Mouse (Mus musculus) heart, postnatal 14 days (tissue): ENCODE data around the gene Tas2r123. TPM values are rescaled to one million over a fixed set of nuclear protein-coding genes. Genes with fewer than 3 reads are reported as not detected.

Experiments
- DNase-seq, 2 experiments: peaks; one replicate each; pipeline ENCODE4 v3.0.0; 2021 to 2022
- intact Hi-C: fragments of 180-260 bp; cut with DNase I; formaldehyde crosslinking; loops from one replicate; pipeline ENCODE4 v1.15.1; 2025
- long read RNA-seq, 2 experiments: library from polyadenylated mRNA; stranded (forward); transcript quantifications; one replicate each; pipeline ENCODE4 v2.0.0; 2021
- total RNA-seq, 2 experiments: library from RNA; stranded (reverse); gene quantifications; 2 replicates each; pipeline ENCODE4 v1.2.3; 2021

Gene Tas2r123
- total RNA-seq = not detected
- long read RNA-seq, experiment 1 = 0 reads
- long read RNA-seq, experiment 2 = 0 reads

GRCm38 (mm10) chr6:132846842-132847241 lies at the start of gene Tas2r123:
Gene Tas2r123 (plus strand): TSS chr6:132847142.
- DNase-seq = no peak
- intact Hi-C loops = no loop called here

- DNase-seq = no peak
- intact Hi-C loops = no loop called here
Observed at GRCm38 (mm10) chr6:132802518-132802917, 44.4 kb upstream of the Tas2r123 start, which contains the start of gene Tas2r117. Gene Tas2r117 (plus strand): TSS chr6:132802818.

- intact Hi-C loops = no loop called here
- no peak for DNase-seq
Observed at GRCm38 (mm10) chr6:132855138-132855537, 8.2 kb downstream of the Tas2r123 start, which contains the start of gene Tas2r116. Gene Tas2r116 (plus strand): TSS chr6:132855438.

- no peak for DNase-seq
- intact Hi-C loops = no loop called here
Observed at GRCm38 (mm10) chr6:132867708-132868107, 20.8 kb downstream of the Tas2r123 start, which contains the start of gene Tas2r110. Gene Tas2r110 (plus strand): TSS chr6:132868008.

GRCm38 (mm10) chr6:132892711-132893110 lies 45.8 kb downstream of the Tas2r123 start, which contains the start of gene Tas2r113:
Gene Tas2r113 (plus strand): TSS chr6:132893011.
- intact Hi-C loops = no loop called here

More at GRCm38 (mm10) chr6:132892711-132893110, 45.8 kb downstream of the Tas2r123 start, which contains the start of gene Tas2r113:
- DNase-seq = no peak

Other genes with a start within 250 kb of the Tas2r123 start
- not detected for gene A630073D07Rik, start 195.6 kb upstream of the Tas2r123 start, total RNA-seq
- not detected for gene Tas2r120, start 190.2 kb upstream of the Tas2r123 start, total RNA-seq
- not detected for gene Tas2r121, start 146.1 kb upstream of the Tas2r123 start, total RNA-seq
- gene Tas2r122, start 135.2 kb upstream of the Tas2r123 start, total RNA-seq = not detected
- gene Tas2r115, start 109.1 kb upstream of the Tas2r123 start, total RNA-seq = not detected
- not detected for gene Tas2r124, start 92.4 kb upstream of the Tas2r123 start, total RNA-seq
- gene Tas2r102, start 85.0 kb upstream of the Tas2r123 start, total RNA-seq = not detected
- not detected for gene Tas2r136, start 69.0 kb upstream of the Tas2r123 start, total RNA-seq
- not detected for gene Tas2r117, start 44.3 kb upstream of the Tas2r123 start, total RNA-seq
- gene Tas2r116, start 8.3 kb downstream of the Tas2r123 start, total RNA-seq = not detected
- gene Tas2r110, start 20.9 kb downstream of the Tas2r123 start, total RNA-seq = not detected
- not detected for gene Tas2r113, start 45.9 kb downstream of the Tas2r123 start, total RNA-seq
- not detected for gene Tas2r125, start 62.5 kb downstream of the Tas2r123 start, total RNA-seq
- gene Tas2r129, start 104.0 kb downstream of the Tas2r123 start, total RNA-seq = not detected
- gene Tas2r131, start 110.8 kb downstream of the Tas2r123 start, total RNA-seq = not detected
- gene Tas2r109, start 133.8 kb downstream of the Tas2r123 start, total RNA-seq = not detected
- gene Tas2r103, start 190.0 kb downstream of the Tas2r123 start, total RNA-seq = not detected
- gene Tas2r140, start 208.7 kb downstream of the Tas2r123 start, total RNA-seq = not detected